Mouse (Mus musculus) hindbrain, embryonic 16.5 days (tissue): ENCODE data around the gene Zfp866. TPM values are rescaled to one million over a fixed set of nuclear protein-coding genes. Genes with fewer than 3 reads are reported as not detected.

Source experiments
- ATAC-seq: fragments of 200-750 bp; cut with Nextera tagmentation; 2 replicates; pipeline ENCODE4 v1.8.0; 2017; ENCODE audit warnings: moderate TSS enrichment, moderate library complexity
- H3K27ac ChIP-seq: fragments of 300-500 bp; sonication (generic); 2 replicates; pipeline ENCODE4 v1.5.1; 2014; ENCODE audit warnings: low read depth, mild to moderate bottlenecking, control low read depth, low read length, moderate library complexity
- H3K27me3 ChIP-seq: fragments of 300-500 bp; sonication (generic); replicated peaks from 2 replicates; pipeline ENCODE4 v1.6.1; 2014; ENCODE audit warnings: low read length; ENCODE audit not compliant: control insufficient read depth, insufficient read depth
- H3K36me3 ChIP-seq: fragments of 300-500 bp; sonication (generic); 2 replicates; pipeline ENCODE4 v1.6.1; 2014; ENCODE audit warnings: mild to moderate bottlenecking, low read length, moderate library complexity, mixed read lengths; ENCODE audit not compliant: control insufficient read depth, insufficient read depth
- H3K4me1 ChIP-seq: fragments of 300-500 bp; sonication (generic); 2 replicates; pipeline ENCODE4 v1.6.1; 2014; ENCODE audit warnings: low read depth, low read length; ENCODE audit not compliant: control insufficient read depth, insufficient read depth
- H3K4me2 ChIP-seq: fragments of 300-500 bp; sonication (generic); 2 replicates; pipeline ENCODE4 v1.6.1; 2014; ENCODE audit warnings: mild to moderate bottlenecking, low read length, control low read depth, moderate library complexity
- H3K4me3 ChIP-seq: fragments of 300-500 bp; sonication (generic); 2 replicates; pipeline ENCODE4 v1.5.1; 2014; ENCODE audit warnings: mild to moderate bottlenecking, low read length, control low read depth, moderate library complexity
- H3K9ac ChIP-seq: fragments of 300-500 bp; sonication (generic); 2 replicates; pipeline ENCODE4 v1.6.1; 2014; ENCODE audit warnings: low read depth, mild to moderate bottlenecking, control low read depth, low read length, moderate library complexity
- H3K9me3 ChIP-seq: fragments of 300-500 bp; sonication (generic); 2 replicates; pipeline ENCODE4 v1.6.1; 2014; ENCODE audit warnings: mild to moderate bottlenecking, low read length, moderate library complexity; ENCODE audit not compliant: control insufficient read depth
- WGBS: fragments of 180-500 bp; shearing (Covaris S2); extraction: QIAGEN DNeasy Blood & Tissue Kit; methylation state at CpG from one replicate; pipeline ENCODE4 v1.1.7; 2014; 5-methylcytosine and 5-hydroxymethylcytosine counted together
- polyA plus RNA-seq: library from polyadenylated mRNA; unstranded; fragments of >200 nt; fragmentation: Nextera tagmentation; extraction: Ambion mirVana; gene quantifications from 2 replicates; pipeline ENCODE4 v1.2.1, GENCODE M21; 2015

Gene Zfp866
- polyA plus RNA-seq, 1 experiment from 2014 or later, result 32.8 TPM

DNA sequence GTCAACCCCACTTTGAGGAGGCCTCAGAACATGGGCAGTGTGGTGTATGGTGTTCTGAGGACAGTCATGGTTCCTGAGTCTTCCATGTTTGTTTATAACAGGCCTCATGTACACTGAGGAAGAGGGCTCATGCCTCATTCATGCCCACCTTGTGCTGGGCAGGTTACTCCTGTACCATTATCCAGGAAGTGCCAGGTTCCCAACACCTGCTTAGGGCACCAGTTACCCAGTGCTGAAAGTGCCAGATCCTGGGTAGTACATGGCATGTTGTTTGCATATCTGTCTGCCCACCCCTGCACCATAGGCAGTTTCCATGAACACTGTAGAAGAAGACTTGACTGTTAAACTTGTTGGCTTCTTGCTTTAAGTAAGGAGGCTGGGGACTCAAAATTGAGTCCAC, 11.2 kb upstream of the Zfp866 start:
- peaks cover 83% of the 10 kb centered on the region for H3K36me3 ChIP-seq
- H3K9ac ChIP-seq, result no peak overlapping the region
- H3K4me1 ChIP-seq, result no peaks in the 10 kb centered on the region
- no peak for ATAC-seq
- no peak overlapping the region for H3K4me2 ChIP-seq
- no peaks in the 10 kb centered on the region for H3K9me3 ChIP-seq
- H3K4me3 ChIP-seq, result no peak overlapping the region
- no peaks in the 10 kb centered on the region for H3K27me3 ChIP-seq
- H3K27ac ChIP-seq, result no peak overlapping the region

DNA sequence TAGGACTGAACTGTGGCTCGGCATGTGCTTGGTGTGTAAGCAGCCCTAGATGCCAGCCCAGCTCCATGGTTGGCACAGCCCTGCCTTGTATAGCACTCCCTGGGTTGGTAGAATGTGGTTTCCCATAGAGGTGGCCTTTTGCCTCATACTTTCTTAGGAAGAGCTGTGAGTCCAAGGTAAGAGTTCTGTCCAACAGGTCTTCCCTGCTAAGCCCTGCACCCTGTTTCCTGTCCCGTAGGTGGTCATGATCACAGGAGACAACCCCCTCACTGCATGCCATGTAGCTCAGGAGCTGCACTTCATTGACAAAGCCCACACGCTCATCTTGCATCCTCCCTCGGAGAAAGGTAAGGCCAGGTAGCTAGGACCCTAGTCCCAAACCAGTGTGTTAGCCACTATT, 10.8 kb upstream of the Zfp866 start:
- Histone ChIP-seq H3K4me1 (no peaks in the 10 kb centered on the region), H3K9me3 (no peaks in the 10 kb centered on the region), H3K27ac (no peak overlapping the region), H3K4me2 (no peak overlapping the region), H3K4me3 (no peak overlapping the region), H3K36me3 (peaks cover 82% of the 10 kb centered on the region), H3K9ac (no peak overlapping the region), H3K27me3 (no peaks in the 10 kb centered on the region)
- WGBS, result 93% methylated on average over 4 of the region's 4 CpGs
- ATAC-seq, result no peak

DNA sequence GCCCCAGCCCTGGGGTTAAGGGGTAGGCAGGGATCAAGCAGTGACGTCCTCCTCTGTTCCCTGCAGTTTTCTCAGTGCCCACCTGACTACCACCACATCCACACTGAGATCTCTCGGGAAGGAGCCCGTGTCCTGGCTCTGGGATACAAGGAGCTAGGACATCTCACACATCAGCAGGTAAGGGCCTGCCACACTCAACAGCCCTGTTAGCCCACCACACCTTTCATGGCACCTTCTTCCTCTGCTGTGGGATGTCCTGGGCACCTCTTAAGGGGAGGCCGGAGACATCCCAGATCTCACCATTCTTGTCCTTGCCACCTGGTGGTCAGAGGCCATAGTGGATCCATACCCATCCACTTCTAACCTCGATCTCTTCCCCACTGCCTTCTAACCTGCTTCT, 9.0 kb upstream of the Zfp866 start:
- Histone ChIP-seq H3K27me3 (no peaks in the 10 kb centered on the region), H3K9me3 (no peaks in the 10 kb centered on the region), H3K9ac (no peak overlapping the region), H3K4me2 (no peak overlapping the region), H3K27ac (no peak overlapping the region), H3K4me3 (no peak overlapping the region), H3K36me3 (peaks cover 70% of the 10 kb centered on the region), H3K4me1 (no peaks in the 10 kb centered on the region)
- no peak for ATAC-seq
- 91% methylated on average over 5 of the region's 5 CpGs for WGBS

DNA sequence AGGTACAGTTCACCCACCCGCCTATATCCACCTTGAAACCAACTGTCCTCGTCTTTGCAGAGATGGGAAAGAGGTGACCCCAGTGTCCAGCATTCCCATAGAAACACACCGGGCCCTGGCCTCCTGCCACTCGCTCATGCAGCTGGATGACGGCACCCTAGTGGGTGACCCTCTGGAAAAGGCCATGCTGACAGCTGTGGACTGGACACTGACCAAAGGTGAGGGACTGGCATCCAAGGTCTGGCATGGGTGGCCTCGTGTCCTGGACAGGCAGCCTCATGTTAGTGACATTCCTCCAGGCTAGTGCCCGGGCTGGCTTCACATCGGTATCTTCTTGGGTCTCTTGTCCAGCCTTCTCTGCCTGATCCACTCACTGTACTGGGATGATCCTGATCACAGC, 8.3 kb upstream of the Zfp866 start:
- Histone ChIP-seq H3K4me3 (no peak overlapping the region), H3K4me1 (no peaks in the 10 kb centered on the region), H3K27ac (no peak overlapping the region), H3K4me2 (no peak overlapping the region), H3K36me3 (peaks cover 75% of the 10 kb centered on the region), H3K9me3 (no peaks in the 10 kb centered on the region), H3K9ac (no peak overlapping the region), H3K27me3 (no peaks in the 10 kb centered on the region)
- ATAC-seq, result no peak
- WGBS, result 91% methylated on average over 8 of the region's 8 CpGs

DNA sequence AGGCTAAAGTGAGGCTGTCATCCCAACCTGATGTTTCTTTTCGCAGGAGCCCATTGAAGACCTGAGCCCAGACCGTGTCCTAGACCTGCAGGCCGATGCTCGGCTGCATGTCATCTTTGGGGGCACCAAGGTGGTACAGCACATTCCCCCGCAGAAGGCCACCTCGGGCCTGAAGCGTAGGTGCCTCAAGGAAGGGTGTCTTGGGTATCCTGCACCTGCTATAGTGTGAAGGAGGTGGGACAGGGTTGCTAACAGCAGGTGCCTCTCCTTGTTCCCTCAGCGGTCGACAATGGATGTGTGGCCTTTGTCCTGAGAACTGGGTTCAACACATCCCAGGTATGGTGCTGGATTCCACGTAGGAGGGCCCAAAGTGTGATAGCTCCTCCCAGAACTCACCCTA, 6.7 kb upstream of the Zfp866 start:
- no peak overlapping the region for H3K9ac ChIP-seq
- H3K27ac ChIP-seq, result no peak overlapping the region
- WGBS, result 94% methylated on average over 10 of the region's 10 CpGs
- H3K9me3 ChIP-seq, result no peaks in the 10 kb centered on the region
- ATAC-seq, result no peak
- no peak overlapping the region for H3K4me2 ChIP-seq
- no peaks in the 10 kb centered on the region for H3K27me3 ChIP-seq
- peaks cover 67% of the 10 kb centered on the region for H3K36me3 ChIP-seq
- no peak overlapping the region for H3K4me3 ChIP-seq
- H3K4me1 ChIP-seq, result peaks cover 7% of the 10 kb centered on the region

DNA sequence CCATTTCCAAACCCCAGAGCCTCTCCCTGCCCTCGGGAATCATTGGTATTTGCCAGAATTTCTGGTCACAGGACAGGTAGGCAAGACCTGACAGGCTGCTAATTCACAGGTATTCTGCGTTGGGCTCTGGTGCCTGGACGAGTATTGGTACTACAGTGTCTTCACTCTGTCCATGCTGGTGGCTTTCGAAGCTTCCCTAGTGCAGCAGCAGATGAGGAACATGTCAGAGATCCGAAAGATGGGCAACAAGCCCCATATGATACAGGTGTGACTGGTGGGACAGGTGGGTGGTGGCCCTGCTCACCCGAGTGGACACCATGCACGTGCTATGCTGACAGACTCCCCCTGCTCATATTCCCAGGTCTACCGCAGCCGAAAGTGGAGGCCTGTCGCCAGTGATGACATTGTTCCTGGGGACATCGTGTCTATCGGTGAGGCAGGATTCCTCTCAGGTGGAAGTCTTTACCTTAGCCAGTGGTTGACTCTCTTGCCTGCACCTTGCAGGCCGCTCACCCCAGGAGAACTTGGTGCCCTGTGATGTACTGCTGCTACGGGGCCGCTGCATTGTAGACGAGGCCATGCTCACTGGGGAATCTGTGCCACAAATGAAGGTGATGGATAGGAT, 5.9 kb upstream of the Zfp866 start:
- peaks cover 58% of the 10 kb centered on the region for H3K36me3 ChIP-seq
- 97% methylated on average over 16 of the region's 16 CpGs for WGBS
- H3K4me2 ChIP-seq, result no peak overlapping the region
- no peak overlapping the region for H3K4me3 ChIP-seq
- no peak for ATAC-seq
- H3K27ac ChIP-seq, result no peak overlapping the region
- peaks cover 15% of the 10 kb centered on the region for H3K4me1 ChIP-seq
- no peaks in the 10 kb centered on the region for H3K27me3 ChIP-seq
- no peaks in the 10 kb centered on the region for H3K9me3 ChIP-seq
- H3K9ac ChIP-seq, result no peak overlapping the region

DNA sequence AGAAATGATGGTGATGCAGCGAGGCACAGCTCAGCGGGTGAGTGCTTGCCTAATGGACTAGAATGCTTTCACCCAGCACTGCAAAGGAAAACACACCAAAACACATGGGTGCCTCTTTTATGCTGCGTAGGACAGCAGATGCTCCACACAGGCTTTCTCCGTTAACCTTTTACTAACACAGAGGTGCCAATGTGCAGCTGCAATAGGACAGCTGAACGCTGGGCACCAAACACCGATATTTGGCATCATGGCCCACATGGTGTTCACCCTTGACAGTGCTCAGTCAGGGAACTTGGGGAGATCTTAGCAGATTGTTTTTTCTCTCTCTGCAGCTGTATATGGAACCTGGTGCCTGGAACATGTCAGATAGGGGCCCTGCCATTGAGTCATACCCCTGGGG, 3.9 kb upstream of the Zfp866 start:
- peaks cover 42% of the 10 kb centered on the region for H3K36me3 ChIP-seq
- no peak overlapping the region for H3K9ac ChIP-seq
- H3K27me3 ChIP-seq, result no peaks in the 10 kb centered on the region
- H3K4me3 ChIP-seq, result no peak overlapping the region
- no peak overlapping the region for H3K4me2 ChIP-seq
- 90% methylated on average over 6 of the region's 6 CpGs for WGBS
- H3K4me1 ChIP-seq, result peaks cover 22% of the 10 kb centered on the region
- no peak for ATAC-seq
- no peak overlapping the region for H3K27ac ChIP-seq
- H3K9me3 ChIP-seq, result no peaks in the 10 kb centered on the region

DNA sequence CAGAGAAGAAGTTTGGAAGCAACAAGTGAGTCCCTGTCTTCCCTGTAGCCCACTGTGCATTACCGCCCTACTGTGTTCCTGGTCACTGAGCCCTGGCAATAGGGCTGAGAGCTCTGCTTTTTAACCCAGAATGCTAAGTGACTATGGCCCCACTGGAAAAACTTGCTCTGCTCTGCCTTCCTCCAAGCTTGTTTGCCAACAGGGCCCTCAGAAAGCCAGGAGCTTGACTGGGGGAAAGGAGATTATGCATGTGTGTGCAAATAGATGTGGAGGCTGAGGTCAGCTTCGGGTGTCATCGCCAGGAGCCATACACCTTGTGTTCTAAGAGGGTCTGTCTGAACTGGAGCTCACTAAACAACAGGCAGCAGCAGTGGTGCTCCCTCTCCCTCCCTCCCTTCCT, 3.1 kb upstream of the Zfp866 start:
- no peak overlapping the region for H3K4me2 ChIP-seq
- H3K36me3 ChIP-seq, result peaks cover 34% of the 10 kb centered on the region
- H3K4me3 ChIP-seq, result no peak overlapping the region
- H3K27me3 ChIP-seq, result no peaks in the 10 kb centered on the region
- WGBS, result 90% methylated on average over 3 of the region's 3 CpGs
- no peaks in the 10 kb centered on the region for H3K9me3 ChIP-seq
- H3K27ac ChIP-seq, result no peak overlapping the region
- ATAC-seq, result no peak
- peaks cover 24% of the 10 kb centered on the region for H3K4me1 ChIP-seq
- H3K9ac ChIP-seq, result no peak overlapping the region

DNA sequence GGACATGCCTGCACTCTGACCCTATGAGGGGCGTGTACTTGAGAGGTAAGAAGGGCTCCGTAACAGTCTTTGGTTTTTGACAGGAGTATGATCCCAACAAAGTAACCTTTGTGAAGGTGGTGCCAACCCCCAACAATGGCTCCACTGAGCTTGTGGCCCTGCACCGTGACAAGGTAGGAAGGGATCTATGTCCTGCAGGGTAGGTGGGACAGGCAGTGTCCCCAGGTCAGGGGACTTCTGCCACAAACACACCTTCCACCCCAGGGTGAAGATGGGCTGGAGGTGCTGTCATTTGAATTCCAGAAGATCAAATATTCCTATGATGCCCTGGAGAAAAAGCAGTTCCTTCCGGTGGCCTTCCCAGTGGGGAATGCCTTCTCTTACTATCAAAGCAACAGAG, 2.7 kb upstream of the Zfp866 start:
- no peak for ATAC-seq

More for the DNA sequence above, 2.7 kb upstream of the Zfp866 start:
- H3K4me3 ChIP-seq, result no peak overlapping the region
- H3K9me3 ChIP-seq, result no peaks in the 10 kb centered on the region
- H3K27ac ChIP-seq, result no peak overlapping the region
- H3K4me2 ChIP-seq, result no peak overlapping the region
- no peak overlapping the region for H3K9ac ChIP-seq
- WGBS, result 92% methylated on average over 4 of the region's 4 CpGs
- peaks cover 30% of the 10 kb centered on the region for H3K36me3 ChIP-seq
- H3K4me1 ChIP-seq, result peaks cover 24% of the 10 kb centered on the region
- no peaks in the 10 kb centered on the region for H3K27me3 ChIP-seq
